Mouse (Mus musculus) embryo, embryonic 11.5 days (tissue): Measurements from ENCODE around the gene Rnf157.

ENCODE experiments used
- DNase-seq: peaks from one replicate; pipeline ENCODE4 v3.0.0-alpha.2; 2012; ENCODE audit warnings: low read depth, low spot score

The Rnf157 gene

DNA sequence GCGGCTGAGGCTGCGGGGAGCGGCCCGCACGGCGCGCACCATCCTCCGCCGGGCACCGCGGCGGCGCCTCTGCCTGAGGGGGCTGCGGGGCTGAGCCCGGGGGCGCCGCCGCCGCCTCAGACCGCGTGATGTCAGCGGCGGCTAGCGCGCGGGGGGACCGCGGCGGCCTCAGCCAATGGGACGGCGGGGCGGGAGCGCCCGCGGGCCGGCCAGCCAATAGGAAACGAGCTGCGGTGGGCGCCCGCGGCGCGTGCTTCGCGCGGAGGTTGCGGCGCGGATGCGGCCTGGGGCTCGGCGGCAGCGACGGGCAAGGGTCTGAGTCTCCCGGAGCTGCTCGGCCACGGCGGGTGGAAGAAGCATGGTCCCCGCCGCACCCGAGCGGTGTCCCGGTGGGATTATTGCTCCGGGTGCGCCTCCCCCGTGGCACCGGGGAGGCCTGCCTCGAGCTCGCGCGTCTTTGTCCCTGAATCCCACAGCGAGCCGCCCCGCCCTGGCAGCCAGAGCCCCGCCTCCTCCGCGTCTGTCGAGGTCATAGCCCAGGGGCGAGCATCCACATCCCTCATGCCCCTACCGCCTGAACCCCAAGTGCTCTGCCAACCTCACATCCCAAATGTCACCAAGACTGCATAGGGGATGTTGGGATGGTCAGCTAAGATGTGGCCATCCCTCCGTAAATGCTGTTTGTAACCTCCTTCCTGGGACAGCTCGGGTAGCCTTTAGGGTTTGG is at the start of gene Rnf157:
Gene Rnf157 (minus strand): TSS at position 129 of the 727 bp plus-strand sequence.
- peak; percentile 67 for DNase-seq

DNA sequence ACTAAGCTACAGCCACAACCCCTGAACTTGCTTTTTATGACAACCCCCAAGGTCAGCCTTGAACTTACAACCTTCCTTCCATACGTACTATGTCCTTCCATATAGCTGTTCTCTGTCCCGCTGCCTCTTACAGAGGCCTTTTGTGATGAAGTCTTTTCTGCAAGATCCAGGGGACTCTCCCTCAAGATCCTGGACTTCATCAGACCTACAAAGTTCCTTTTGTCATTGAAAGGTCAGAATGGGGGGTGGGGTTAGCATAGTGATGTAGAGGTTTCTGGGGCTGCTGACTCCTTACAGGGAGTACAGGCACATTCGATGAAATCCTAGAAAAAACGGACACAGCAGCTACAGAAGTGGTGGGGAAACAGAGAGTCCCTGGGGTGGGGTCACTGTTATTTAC is 47.0 kb upstream of the Rnf157 start:
- DNase-seq: no peak

DNA sequence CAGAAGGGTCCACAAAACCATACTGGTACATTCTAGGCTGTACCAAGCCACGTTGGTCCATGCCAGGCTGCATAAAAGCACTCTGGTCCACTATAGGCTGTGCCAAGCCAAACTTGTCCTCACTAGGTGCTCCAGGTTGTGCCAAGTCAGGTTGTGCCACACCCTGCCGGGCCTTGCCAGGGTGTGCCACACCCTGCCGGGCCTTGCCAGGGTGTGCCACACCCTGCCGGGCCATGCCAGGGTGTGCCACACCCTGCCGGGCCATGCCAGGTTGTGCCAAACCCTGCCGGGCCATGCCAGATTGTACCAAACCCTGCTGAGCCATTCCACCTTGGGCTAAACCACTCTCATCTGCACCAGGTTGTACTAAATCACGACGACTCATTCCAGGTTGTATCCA is 43.4 kb upstream of the Rnf157 start:
- DNase-seq: no peak

DNA sequence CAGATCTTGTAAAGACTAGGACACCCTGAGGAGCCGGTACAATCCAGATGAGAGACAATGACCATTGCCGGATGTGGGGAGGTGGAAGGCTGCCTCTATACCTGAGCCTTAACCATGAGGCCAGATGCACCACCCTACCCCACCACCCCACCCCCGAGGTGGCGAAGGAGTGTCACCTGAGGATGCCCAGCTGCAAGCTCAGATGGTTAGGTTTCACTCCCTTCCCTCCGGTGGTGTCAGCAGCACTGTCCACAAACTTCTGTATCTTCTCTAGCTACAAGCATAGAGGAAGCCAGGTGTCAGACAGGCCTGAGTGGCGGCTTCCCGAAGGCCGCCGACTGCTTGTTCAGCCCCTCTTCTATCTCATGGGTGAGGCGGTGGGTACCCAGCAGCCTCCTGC is 41.1 kb upstream of the Rnf157 start:
- no peak for DNase-seq

DNA sequence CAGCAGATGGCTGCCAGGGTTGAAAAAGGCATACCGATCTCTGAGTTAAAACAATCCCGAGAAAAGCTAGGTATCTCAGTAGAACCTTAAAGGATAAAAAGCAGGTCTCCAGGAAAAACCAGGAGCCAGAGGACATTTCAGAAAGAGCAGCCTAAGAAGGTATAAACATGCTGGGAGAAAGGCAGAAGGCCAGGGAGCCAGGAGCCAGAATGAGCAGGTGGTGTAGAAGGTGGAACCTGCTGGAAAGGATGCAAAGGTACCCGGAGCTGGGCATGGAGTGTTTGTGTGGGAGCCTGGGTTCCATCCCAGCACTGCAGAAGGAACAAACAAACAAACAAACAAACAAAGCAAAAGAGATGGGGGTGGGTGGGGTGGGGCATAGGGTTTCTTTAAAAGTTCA is 36.5 kb upstream of the Rnf157 start:
- no peak for DNase-seq

DNA sequence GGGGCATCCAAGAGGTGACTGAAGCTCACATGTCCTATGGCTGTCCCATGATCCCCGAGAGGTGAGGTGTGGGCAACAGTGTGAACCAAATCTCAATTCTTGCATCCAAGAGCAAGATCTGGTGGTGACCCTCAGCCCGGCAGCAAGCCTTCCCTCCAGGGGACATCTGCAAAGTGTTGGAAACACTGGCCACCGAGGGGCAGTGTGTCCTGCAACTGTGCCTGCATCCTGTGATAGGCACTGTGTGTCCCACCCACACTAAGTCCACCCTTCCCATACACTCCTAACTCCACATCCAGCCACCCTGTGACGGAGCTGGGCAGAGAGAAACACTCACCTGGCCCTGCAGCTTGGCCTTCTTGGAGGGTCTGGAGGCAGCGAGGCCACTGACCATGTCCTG is 35.0 kb upstream of the Rnf157 start:
- no peak for DNase-seq

DNA sequence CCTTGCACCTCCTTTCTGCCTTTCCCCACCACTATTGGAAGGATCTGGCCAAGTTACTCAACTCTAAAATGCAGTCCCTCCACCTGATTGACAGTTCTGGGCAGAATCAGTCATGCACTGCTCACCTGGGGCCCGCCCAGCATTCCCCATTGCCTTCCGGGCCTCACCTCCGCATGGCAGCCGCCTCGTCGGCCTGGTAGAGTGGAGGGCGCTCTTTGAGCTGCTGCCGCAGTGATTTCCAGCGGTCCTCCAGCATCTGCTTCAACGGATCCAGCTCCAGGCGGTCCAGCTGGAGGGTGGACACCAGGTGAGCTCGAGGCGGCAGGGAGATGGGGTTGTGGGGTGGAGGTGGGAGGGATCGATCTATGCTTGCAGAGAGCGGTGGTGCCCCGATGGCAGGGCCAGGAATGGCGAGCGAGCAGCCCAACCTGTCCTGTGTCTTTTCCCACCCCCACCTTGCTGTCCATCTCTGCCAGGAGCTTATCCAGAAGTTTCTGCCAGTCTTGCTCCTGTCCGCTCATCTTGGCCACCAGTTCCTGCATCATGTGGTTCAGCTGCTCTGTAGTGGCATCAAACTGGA is 33.6 kb upstream of the Rnf157 start:
- DNase-seq: no peak

DNA sequence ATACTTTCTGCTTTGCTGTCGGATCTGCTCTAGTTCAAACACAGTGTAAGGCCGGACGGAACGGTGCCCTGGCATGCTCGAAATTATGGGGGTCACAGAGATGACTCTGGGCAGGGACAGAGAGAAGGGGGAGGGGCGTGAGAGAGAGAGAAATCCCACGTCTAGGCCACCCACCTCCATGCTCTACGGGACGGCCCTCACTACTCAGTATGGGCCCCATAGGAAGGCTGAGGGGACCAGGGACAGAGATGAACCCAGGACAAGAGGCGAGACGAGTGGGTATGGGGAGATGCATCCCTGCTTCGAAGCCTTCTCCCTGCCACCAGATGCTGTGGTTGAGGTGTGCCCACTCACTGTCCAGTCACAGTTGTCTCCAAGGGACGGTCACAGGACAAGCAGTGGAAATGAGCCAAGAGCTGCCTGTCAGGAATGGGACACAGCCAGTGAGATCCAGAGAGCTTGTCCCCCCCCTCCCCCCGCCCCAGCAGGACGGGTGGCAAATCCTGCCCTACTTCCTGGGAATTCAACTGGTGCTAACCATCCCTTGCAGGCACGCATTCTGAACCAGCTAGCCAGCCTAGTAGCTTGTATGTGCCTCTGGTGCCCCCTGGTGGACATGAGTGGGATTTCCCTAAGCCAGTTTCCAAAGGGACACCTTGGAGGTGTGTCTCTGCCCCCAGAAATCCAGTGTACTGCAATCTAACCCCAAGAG is 32.9 kb upstream of the Rnf157 start:
- peak; percentile 79 for DNase-seq

DNA sequence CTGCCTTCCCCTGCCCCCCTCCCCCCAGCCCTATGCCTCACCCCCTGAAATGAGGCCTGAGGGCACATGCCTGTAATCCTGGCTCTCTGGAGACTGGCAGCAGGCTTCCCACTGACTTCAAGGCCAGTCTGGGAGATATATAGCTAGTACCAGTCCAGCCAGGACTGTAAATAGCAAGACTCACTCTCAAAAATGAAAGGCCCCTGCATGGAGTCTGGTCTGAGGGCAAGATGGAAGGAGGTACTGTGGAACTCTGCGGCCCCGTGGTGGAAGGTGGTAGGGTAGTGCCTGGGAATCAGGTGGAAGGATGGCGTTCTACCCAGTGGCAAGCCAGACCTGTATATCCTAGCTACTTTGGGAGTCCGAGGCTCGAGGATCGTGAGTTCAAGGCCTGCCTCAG is 31.1 kb upstream of the Rnf157 start:
- no peak for DNase-seq

DNA sequence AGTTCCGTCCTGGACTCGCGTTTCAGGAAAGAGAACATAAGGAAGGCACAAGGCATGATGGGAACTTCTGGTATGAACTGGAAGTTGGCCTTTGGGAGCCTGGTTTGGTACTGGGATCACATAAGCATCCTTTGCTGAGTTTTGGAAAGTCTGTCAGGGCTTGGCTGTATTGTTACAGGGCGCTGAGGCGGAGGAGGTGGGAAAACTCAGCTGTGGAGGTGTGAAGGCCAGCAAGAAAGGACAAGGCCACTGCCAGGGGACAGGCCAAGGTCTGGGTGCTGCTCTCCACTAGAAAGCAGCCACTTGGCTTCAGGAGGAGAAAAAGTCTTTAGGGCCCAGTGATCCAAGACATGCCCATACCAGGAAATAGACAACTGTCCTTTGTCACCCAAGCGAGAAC is 30.5 kb upstream of the Rnf157 start:
- DNase-seq: no peak

DNA sequence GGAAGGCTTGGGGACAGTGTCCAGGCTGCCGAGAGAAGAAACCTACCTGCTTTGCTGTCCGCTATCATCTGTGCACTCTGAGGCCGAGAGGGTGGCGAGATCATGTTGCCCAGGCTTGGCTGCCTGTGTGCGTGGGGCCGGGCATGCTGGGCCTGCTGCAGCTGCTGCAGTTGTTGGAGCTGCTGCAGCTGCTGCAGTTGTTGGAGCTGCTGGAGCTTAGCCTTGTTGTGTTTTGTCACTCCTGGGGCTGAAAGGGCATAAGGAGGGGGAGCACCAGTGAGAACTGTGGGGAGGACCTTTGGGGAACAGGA is 30.0 kb upstream of the Rnf157 start:
- no peak for DNase-seq

DNA sequence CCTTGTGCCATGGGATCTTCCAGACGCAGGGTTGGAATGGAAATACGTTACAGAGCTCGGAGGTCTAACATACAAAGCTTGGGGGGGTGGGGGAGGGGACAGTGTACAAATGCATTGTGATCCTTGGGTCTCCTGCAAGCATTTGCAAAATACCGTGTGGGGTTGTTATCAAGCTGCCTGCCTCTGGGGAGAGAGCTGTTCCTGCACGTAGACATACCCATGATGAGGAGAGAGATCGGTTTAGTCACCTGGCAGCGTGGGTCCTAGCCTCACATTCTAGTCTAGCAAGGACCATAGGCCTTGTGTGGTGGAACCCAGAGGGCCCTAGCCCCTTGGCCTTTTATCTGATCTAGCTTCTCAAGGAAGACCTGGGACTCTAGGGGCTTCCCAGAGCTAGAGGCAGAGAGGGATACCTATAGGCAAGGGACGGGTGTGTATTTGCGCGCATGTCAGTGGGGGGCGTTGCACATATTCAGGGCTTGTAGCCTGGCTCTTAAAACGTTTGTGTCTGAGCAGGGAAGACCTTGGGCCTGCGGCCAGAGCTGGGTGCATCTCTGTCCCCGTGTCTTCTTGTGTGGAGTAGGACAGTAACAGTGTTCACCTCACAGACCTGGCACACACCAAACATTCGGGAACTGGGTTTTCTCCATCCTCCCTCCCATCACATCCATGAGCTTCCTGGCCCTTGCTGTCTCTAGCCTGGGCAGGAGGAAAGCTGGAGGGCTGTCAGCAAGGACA is 29.5 kb upstream of the Rnf157 start:
- DNase-seq: no peak

DNA sequence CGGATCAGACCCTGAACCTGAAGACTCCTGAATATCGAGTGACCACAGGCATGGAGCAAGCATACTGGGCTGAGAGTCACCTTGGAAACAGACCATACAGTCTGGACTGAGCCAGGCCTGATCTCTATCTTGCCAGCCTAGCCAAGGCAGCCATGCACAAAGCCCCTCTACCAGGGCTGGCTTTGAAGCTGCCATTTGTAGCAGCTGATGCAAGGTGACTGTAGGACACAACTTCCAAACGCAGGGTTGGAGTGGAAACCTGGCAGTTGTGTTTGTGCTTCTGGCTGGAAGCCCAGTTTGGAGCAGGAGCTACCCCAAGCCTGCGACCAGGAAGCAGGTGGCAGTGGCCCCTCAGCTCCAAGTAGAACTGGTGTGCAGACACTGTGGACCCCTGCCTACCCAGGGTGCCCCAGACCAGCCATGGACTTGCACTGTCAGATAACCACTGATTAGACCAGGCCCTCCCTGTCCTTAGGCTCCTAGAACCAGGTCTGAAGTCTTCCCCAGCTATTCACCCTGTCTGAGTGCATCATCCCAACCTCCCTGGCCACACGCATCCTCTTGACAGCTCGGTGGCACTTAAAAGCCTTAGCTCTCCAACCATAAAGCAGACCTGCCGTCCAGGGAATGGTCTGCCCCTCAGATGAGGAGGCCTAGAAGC is 27.7 kb upstream of the Rnf157 start:
- no peak for DNase-seq

DNA sequence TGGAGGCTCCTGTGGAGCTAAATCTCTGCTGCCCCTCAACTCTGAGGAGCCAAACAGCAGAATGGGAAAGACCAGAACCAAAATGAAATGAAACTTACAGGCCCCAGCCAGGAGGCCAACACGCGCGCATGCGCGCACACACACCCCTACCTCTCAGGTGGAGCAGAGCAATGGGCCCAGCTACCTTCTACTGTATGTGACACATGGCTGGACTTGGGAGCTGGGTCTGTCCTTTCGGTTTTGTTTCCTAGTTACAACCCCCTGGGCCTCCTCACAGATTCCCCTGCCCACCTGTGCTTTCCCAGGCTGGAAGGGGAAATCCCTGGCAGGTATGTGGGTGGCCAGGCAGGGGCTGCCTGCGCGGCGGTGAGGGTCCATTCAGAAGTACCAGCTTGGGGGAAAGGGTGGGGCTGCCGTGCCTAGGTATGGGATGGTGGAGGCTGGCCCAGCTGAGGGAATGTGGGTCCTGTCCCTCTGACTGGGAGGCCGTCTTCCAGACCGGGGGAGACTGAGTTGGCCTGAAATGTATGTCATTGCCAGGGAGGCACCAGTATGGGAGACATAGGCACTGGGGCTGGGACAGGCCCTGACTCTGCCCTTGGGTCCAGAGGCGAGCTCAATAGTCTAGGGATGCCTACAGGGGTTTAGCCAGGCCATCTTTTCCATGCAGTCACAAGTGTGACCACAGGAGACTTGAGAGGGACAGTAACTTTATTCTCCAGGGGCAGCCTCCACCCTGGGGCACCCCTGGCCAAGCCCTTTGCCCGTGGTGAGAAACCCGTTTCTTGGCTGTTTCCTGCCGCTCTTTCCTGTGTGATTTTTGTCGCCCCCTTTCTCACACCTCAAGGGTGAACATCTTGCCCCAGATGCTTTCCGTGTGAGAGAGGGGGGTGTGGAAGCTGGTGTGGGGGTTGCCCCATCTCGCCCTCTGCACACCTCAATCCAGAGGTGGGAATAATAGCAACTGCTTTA is 26.7 kb upstream of the Rnf157 start:
- DNase-seq: no peak

DNA sequence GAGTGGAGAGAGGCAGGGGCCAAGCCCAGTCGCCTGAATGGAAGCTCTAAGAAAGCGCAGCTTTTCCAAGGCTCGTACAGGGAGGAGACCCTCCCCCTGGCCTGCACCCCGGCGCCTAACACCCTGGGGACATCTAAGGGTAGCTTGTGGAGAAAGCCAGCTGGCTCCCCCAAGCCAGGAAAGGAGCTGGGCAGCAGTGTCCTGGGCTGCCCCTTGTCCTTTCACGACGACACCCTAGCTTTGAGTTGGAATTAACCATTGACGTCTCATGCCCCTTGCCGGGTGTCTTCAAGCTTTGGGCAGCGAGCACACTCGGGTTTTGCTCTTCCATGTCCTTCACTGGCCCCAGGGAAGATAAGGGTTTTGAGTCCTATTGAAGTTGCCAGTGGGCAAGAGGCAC is 24.7 kb upstream of the Rnf157 start:
- no peak for DNase-seq

DNA sequence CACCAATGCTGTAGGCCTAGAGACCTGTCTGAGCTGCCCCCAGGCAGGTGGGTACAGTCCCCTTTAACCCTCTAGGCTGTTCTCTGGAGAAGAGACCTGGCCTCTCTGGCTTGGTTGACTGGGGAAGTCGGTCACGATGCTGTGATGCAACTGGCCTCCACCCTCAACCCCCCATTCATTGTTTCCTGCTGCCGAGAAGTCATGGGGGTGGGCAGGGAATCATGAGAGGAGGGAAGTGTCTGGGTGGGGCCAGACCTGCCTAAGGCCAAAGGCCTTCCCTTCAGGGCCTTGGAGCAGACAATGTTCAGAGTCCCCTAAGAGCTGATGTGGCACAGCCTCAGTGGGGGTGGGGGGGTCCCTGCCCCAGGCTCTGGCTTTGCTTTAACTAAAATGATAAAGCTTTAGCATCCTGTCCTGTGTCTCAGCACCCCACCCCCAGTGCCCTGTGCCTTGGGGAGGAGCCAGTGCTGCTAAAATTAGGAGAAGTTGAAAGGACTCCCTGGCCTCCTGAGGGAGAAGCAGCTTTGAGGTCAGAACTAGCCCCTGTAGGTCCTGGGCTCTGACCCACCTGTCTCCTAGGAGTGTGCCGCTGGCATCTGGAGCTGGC is 24.0 kb upstream of the Rnf157 start:
- DNase-seq: no peak

DNA sequence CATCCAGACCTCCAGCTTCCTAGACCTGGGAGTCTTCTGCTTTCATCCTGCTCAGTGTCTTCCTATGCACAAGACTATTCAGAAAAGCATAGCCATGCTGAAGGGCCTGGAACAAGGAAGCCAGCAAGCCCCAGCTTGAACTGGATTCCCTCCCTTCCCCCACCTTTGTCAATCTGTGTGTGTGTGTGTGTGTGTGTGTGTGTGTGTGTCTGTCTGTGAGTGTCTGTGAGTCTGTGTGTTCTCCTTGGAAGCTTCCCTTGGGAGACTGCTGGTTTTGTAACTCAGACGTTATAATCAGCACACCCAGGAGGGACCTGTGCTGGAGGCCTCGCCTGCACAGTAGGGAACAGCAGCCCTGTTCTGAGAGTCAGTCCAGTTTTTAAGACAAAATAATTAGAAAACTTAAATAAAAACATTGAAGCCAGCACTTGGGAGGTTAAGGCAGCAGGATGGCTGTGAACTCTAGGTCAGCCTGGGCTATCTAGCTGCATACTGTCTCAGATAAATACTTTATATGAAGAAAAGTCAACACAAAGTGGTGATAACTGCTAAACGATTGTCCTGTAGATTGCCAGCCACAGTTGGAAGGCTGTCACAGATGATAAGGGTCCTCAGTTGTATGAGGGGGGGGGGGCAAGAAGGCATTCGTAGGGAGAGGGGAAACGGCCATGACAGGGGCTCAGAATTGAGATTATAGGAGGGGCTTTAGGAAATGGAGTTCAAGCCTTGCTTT is 23.3 kb upstream of the Rnf157 start:
- no peak for DNase-seq

DNA sequence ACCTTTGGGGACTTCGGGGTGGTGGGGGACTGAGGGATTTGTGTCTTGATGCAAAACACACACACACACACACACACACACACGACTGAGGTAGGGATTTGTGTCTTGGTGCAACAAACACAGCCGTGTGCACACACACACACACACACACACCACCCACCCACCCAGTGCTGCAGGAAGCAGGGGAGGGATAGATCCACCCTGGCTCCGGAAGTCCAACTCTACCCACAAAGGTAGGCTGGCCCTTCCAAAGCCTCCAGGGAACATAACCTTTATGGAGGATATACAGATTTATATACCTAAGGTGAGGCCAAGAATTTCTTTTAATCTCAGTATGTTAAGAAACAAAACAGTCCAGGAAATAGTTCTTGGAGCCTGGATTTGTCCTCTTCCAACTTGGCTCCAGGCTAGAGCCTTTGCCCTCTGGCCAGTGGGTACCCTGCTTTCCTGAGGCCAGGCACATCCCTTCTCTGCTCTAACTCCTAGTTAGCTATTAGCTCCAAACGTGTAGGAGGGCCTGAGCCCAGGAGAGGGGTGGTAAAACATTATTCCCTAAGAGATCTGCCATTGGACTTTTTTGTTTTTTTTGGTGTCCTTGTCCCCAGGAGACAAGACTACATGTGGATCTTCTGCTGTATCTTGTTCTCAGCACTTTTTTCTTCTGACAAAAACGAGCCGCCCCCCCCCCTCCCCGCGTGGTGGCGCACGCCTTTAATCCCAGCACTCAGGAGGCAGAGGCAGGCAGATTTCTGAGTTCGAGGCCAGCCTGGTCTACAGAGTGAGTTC is 22.3 kb upstream of the Rnf157 start:
- DNase-seq: no peak
